Mouse (Mus musculus) intestine, embryonic 14.5 days (tissue): ENCODE data around the gene Cux1. TPM values are rescaled to one million over a fixed set of nuclear protein-coding genes. Genes with fewer than 3 reads are reported as not detected.

ENCODE experiments used
- ATAC-seq: fragments of 200-750 bp; cut with Nextera tagmentation; replicated peaks from 2 replicates; pipeline ENCODE4 v1.8.0; 2017; ENCODE audit warnings: low read depth, moderate number of reproducible peaks, moderate TSS enrichment, moderate library complexity; ENCODE audit not compliant: low FRiP score, low TSS enrichment
- DNase-seq: peaks from one replicate; pipeline ENCODE4 v3.0.0-alpha.2; 2018; ENCODE audit warnings: low spot score
- H3K27ac ChIP-seq: fragments of 300-500 bp; sonication (generic); 2 replicates; pipeline ENCODE4 v1.5.1; 2014; ENCODE audit warnings: low read depth, mild to moderate bottlenecking, control low read depth
- H3K27me3 ChIP-seq: fragments of 300-500 bp; sonication (generic); replicated peaks from 2 replicates; pipeline ENCODE4 v1.6.1; 2014; ENCODE audit warnings: low read length, control low read depth; ENCODE audit not compliant: control insufficient read depth, insufficient read depth
- H3K36me3 ChIP-seq: fragments of 300-500 bp; sonication (generic); 2 replicates; pipeline ENCODE4 v1.6.1; 2014; ENCODE audit warnings: low read length, control low read depth; ENCODE audit not compliant: control insufficient read depth, insufficient read depth
- H3K4me1 ChIP-seq: fragments of 300-500 bp; sonication (generic); replicated peaks from 2 replicates; pipeline ENCODE4 v1.6.1; 2014; ENCODE audit warnings: low read length, control low read depth, mixed read lengths; ENCODE audit not compliant: control insufficient read depth, insufficient read depth
- H3K4me2 ChIP-seq: fragments of 300-500 bp; sonication (generic); 2 replicates; pipeline ENCODE4 v1.6.1; 2014; ENCODE audit warnings: low read length
- H3K4me3 ChIP-seq: fragments of 300-500 bp; sonication (generic); 2 replicates; pipeline ENCODE4 v1.5.1; 2014; ENCODE audit warnings: low read depth, low read length, control low read depth, mixed read lengths
- H3K9ac ChIP-seq: fragments of 300-500 bp; sonication (generic); 2 replicates; pipeline ENCODE4 v1.6.1; 2014; ENCODE audit warnings: mild to moderate bottlenecking, low read length
- H3K9me3 ChIP-seq: fragments of 300-500 bp; sonication (generic); 2 replicates; pipeline ENCODE4 v1.6.1; 2016; ENCODE audit warnings: low read length, control low read depth; ENCODE audit not compliant: control insufficient read depth
- WGBS: fragments of 180-500 bp; shearing (Covaris S2); extraction: QIAGEN DNeasy Blood & Tissue Kit; methylation state at CpG from one replicate; pipeline ENCODE4 v1.1.7; 2014; 5-methylcytosine and 5-hydroxymethylcytosine counted together
- polyA plus RNA-seq: library from polyadenylated mRNA; unstranded; fragments of >200 nt; fragmentation: Nextera tagmentation; extraction: Ambion mirVana; gene quantifications from 2 replicates; pipeline ENCODE4 v1.2.1, GENCODE M21; 2014

Gene Cux1
- polyA plus RNA-seq, 1 experiment from 2014 or later, result 72.7 TPM

- no peak overlapping the region for H3K9ac ChIP-seq
- H3K4me3 ChIP-seq, result no peak overlapping the region
- DNase-seq (no peak), ATAC-seq (no peak)
- no peak overlapping the region for H3K27ac ChIP-seq
- 87% methylated on average over 1 of the region's 1 CpGs for WGBS
- H3K4me2 ChIP-seq, result no peak overlapping the region
- H3K4me1 ChIP-seq, result peaks cover 5% of the 10 kb centered on the region
- peaks cover 35% of the 10 kb centered on the region; the same call in 1 of the 2 replicates for H3K36me3 ChIP-seq
- H3K9me3 ChIP-seq, result no peaks in the 10 kb centered on the region
- H3K27me3 ChIP-seq, result no peaks in the 10 kb centered on the region
Measured at GRCm38 (mm10) chr5:136482434-136482833, 84.9 kb downstream of the Cux1 start.

DNA sequence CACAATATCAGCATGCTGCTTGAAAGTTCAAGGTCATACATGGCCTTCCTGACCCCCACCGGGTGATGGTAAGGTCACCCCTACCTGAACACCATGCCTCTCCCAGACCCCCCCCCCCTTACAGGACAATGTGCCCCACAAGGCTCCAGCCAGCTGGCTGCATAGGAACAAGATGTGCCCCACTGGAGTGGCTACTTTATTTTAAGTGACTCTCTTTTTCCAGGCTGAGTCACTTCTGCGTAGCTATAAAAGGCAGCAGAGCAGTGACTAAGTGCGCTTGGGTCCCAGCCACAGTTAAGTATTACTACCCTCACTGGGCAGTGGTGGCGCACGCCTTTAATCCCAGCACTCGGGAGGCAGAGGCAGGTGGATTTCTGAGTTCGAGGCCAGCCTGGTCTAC is 86.7 kb downstream of the Cux1 start:
- Histone ChIP-seq H3K9ac (no peak overlapping the region), H3K4me1 (no peaks in the 10 kb centered on the region), H3K27me3 (no peaks in the 10 kb centered on the region), H3K4me3 (no peak overlapping the region), H3K27ac (no peak overlapping the region), H3K9me3 (no peaks in the 10 kb centered on the region), H3K4me2 (no peak overlapping the region), H3K36me3 (peaks cover 32% of the 10 kb centered on the region; the same call in 1 of the 2 replicates)
- WGBS, result 94% methylated on average over 7 of the region's 7 CpGs
- DNase-seq (no peak), ATAC-seq (no peak)

- Histone ChIP-seq H3K27ac (no peak overlapping the region), H3K27me3 (no peaks in the 10 kb centered on the region), H3K4me3 (no peak overlapping the region), H3K36me3 (peaks cover 28% of the 10 kb centered on the region; the same call in 1 of the 2 replicates), H3K4me2 (no peak overlapping the region), H3K9me3 (no peaks in the 10 kb centered on the region), H3K9ac (no peak overlapping the region), H3K4me1 (no peaks in the 10 kb centered on the region)
- no peak for DNase-seq
- WGBS, result 84% methylated on average over 4 of the region's 4 CpGs
- no peak for ATAC-seq
Measured at GRCm38 (mm10) chr5:136479801-136480200, 87.5 kb downstream of the Cux1 start.

DNA sequence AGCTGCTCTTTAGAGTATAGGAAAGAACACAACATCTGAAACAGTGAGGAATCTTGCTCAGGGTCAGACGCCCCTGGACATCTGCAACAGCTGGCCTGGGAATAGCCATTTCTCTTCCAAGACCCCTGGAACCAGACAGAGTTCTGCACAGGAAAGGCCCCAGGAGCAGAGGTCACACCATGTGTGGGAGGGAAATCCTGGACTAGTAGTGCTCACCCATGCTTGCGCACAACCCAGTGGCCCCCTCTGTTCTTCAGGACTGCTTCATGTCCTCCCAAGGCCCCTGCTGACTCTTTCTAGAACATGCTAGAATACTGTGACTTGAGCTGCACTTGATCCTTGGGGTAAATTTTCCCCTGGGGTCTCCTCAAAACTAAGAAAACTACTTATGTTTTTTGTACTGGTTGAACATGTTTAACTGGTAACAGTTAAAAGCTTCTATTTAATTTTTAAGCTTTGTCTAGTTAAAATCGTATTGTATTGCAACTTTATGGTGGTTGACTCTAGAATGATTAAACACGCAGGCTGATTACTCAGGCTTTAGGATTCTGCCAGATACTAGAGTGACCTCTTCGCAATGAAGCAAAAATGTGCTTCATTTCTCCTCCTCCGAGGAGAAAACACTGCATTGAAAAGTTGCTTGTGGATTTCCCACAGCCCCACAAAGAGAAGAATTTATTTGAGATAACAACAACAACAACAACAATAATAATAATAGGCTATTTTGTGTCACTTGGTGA is 88.1 kb downstream of the Cux1 start:
- no peaks in the 10 kb centered on the region for H3K27me3 ChIP-seq
- H3K4me1 ChIP-seq, result no peaks in the 10 kb centered on the region
- DNase-seq (no peak), ATAC-seq (no peak)
- WGBS, result 65% methylated on average over 6 of the region's 6 CpGs
- H3K9ac ChIP-seq, result no peak overlapping the region
- no peak overlapping the region for H3K4me3 ChIP-seq
- H3K4me2 ChIP-seq, result no peak overlapping the region
- peaks cover 25% of the 10 kb centered on the region; the same call in 1 of the 2 replicates for H3K36me3 ChIP-seq
- no peak overlapping the region for H3K27ac ChIP-seq
- no peaks in the 10 kb centered on the region for H3K9me3 ChIP-seq

GRCm38 (mm10) chr5:136476272-136476671 is 91.0 kb downstream of the Cux1 start:
- Histone ChIP-seq H3K4me3 (no peak overlapping the region), H3K27me3 (no peaks in the 10 kb centered on the region), H3K36me3 (0 out of 2 replicates have a peak, but pooled peaks cover 6% of the 10 kb centered on the region), H3K9ac (no peak overlapping the region), H3K4me2 (no peak overlapping the region), H3K4me1 (peaks cover 15% of the 10 kb centered on the region; the same call in 1 of the 2 replicates), H3K9me3 (no peaks in the 10 kb centered on the region), H3K27ac (no peak overlapping the region)
- no peak for ATAC-seq
- WGBS, result 86% methylated on average over 3 of the region's 3 CpGs
- DNase-seq, result no peak

DNA sequence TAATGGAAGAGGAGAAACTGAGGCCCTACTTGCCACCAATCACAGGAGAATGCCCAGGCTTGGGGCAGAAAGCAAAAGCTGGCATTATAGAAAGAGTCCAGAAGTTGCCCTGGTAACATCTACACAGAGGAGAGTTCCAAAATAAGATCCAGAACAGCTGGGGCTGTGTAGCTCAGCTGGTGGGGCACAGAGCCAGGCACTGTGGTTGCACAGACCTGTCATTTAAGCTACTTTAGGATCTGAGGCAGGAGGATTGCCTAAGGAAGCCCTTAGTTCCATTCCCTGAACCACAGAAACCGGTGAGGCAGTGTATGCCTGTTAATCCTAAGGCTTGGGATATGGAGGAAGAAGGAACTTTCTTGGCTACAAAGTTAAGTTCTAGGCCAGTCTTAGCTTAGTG is 92.1 kb downstream of the Cux1 start:
- 0 out of 2 replicates have a peak, but pooled peaks cover 6% of the 10 kb centered on the region for H3K36me3 ChIP-seq
- 100% methylated on average over 1 of the region's 1 CpGs for WGBS
- H3K4me3 ChIP-seq, result no peak overlapping the region
- H3K9me3 ChIP-seq, result no peaks in the 10 kb centered on the region
- no peak overlapping the region for H3K27ac ChIP-seq
- peaks cover 15% of the 10 kb centered on the region; the same call in 1 of the 2 replicates for H3K4me1 ChIP-seq
- DNase-seq (no peak), ATAC-seq (no peak)
- no peaks in the 10 kb centered on the region for H3K27me3 ChIP-seq
- no peak overlapping the region for H3K9ac ChIP-seq
- no peak overlapping the region for H3K4me2 ChIP-seq

- no peaks in the 10 kb centered on the region for H3K27me3 ChIP-seq
- ATAC-seq (no peak), DNase-seq (no peak)
- no peak overlapping the region for H3K4me2 ChIP-seq
- H3K27ac ChIP-seq, result no peak overlapping the region
- peaks cover 15% of the 10 kb centered on the region; the same call in 1 of the 2 replicates for H3K4me1 ChIP-seq
- no peaks in the 10 kb centered on the region for H3K9me3 ChIP-seq
- 52% methylated on average over 3 of the region's 3 CpGs for WGBS
- H3K9ac ChIP-seq, result no peak overlapping the region
- no peak overlapping the region for H3K4me3 ChIP-seq
- 0 out of 2 replicates have a peak, but pooled peaks cover 6% of the 10 kb centered on the region for H3K36me3 ChIP-seq
Measured at GRCm38 (mm10) chr5:136474086-136474485, 93.2 kb downstream of the Cux1 start.

DNA sequence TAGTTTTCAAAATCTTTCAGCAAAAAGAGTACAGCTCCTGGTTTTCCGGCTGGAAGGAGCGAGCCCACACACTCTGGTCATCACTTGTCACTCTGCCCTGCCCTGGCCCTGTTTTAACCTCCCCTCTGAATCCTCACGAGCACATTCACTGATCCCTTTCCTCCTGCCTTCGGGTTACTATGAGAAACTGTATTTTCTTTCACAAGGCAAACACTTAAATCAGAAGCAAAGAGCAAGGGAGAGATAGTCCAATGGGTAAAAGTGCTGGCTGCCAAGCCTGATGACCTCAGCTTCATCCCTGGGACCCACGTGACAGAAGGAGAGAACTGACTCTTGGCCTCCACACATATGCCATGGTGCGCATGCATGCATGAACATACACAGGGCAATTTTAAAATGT is 94.0 kb downstream of the Cux1 start:
- Histone ChIP-seq H3K36me3 (0 out of 2 replicates have a peak, but pooled peaks cover 6% of the 10 kb centered on the region), H3K4me1 (peaks cover 17% of the 10 kb centered on the region), H3K4me2 (no peak overlapping the region), H3K4me3 (no peak overlapping the region), H3K9ac (no peak overlapping the region), H3K27me3 (no peaks in the 10 kb centered on the region), H3K27ac (peak overlapping the region; percentile 52; the same call in 1 of the 2 replicates), H3K9me3 (no peaks in the 10 kb centered on the region)
- ATAC-seq, result no peak
- DNase-seq, result no peak
- WGBS, result 42% methylated on average over 6 of the region's 6 CpGs

DNA sequence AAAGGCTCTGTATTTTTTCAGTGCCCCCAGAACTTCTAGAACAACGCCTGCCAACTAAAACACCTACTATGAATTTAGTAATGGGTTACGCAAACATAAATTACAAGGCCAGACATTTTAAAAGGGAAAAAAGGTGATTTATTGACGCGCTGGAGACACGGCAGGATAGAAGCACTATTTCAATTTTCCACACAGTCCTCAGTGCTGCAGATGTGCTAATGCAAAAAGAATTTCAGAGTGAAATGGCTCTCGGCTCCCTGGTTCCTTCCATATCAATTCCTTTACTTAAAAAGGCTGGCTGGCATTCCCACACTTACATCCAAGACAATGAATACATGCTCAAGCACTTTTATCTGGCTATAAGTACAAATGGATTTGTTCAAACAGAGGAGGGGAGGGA is 94.4 kb downstream of the Cux1 start:
- no peak for ATAC-seq
- Histone ChIP-seq H3K4me3 (no peak overlapping the region), H3K9ac (no peak overlapping the region)

More for the DNA sequence above, 94.4 kb downstream of the Cux1 start:
- peaks cover 22% of the 10 kb centered on the region for H3K4me1 ChIP-seq
- H3K4me2 ChIP-seq, result no peak overlapping the region
- DNase-seq, result no peak
- no peaks in the 10 kb centered on the region for H3K9me3 ChIP-seq
- H3K27ac ChIP-seq, result peak overlapping the region; percentile 52; the same call in 1 of the 2 replicates
- 0 out of 2 replicates have a peak, but pooled peaks cover 4% of the 10 kb centered on the region for H3K36me3 ChIP-seq
- 43% methylated on average over 6 of the region's 6 CpGs for WGBS
- H3K27me3 ChIP-seq, result no peaks in the 10 kb centered on the region
